Comparison of ENCODE assay signal across 9 mouse cellular contexts in genomic region chr6:122393231-122393881, GRCm38 (mm10). TPM values are rescaled to one million over a fixed set of nuclear protein-coding genes. Genes with fewer than 3 reads are reported as not detected.
DNase-seq lines count a peak whose midpoint lies in the region; ATAC-seq and TF ChIP-seq lines count a peak whose summit lies in the region.
"Had no signal": no experiment of that assay in that cellular context is flagged by ENCODE, and none has a peak within 500 bp of the region (broad histone marks: within the 10 kb centered on the region; RNA-seq: fewer than 3 reads in every experiment).

No protein-coding gene starts in this region.

- H3K4me1 ChIP-seq in heart, embryonic 15.5 days (replicated peaks) = peaks cover 29% of the 10 kb centered on the region
- H3K4me1 ChIP-seq in E14TG2a.4 (replicated peaks; ENCODE audit: low read depth, low read length) = peaks cover 37% of the 10 kb centered on the region

- 25% methylated on average over 19 of the region's 19 CpGs for WGBS in heart, embryonic 15.5 days

- no peak for TF ChIP-seq CTCF in E14TG2a.4 (conservative IDR thresholded peaks at IDR 0.05; ENCODE audit: low read length)

- ATAC-seq in heart, embryonic 15.5 days (replicated peaks; ENCODE audit: insufficient number of reproducible peaks, insufficient read depth, low FRiP score, low read depth) = peak; percentile 86

- no peaks in the 10 kb centered on the region for H3K27me3 ChIP-seq in heart, embryonic 15.5 days
- H3K27me3 ChIP-seq in E14TG2a.4 (ENCODE audit: insufficient read depth, low read length) = peaks cover 14% of the 10 kb centered on the region

- H3K9me3 ChIP-seq in heart, embryonic 15.5 days (replicated peaks) = no peaks in the 10 kb centered on the region
- H3K9me3 ChIP-seq in E14TG2a.4 (ENCODE audit: low read length) = 0 out of 2 replicates have a peak, but pooled peaks cover 6% of the 10 kb centered on the region

- no peak for DNase-seq in heart, adult 11 months
- peak; percentile 77 for DNase-seq in c-Kit-positive CD71-positive TER-119-positive erythroid progenitor cells, embryonic 14.5 days (ENCODE audit: low spot score)
- peak; percentile 84 for DNase-seq in liver
- DNase-seq in frontal cortex, postnatal 14 days (ENCODE audit: low spot score in 2 of 2) = no peak
- no peak for DNase-seq in right cerebral cortex, postnatal 14 days
- DNase-seq in layer of hippocampus, adult 8-10 months (ENCODE audit: low spot score in 2 of 2) = no peak
- DNase-seq: thymus, adult 18-20 months had no signal

- peak overlapping the region; percentile 43 for H3K4me2 ChIP-seq in heart, embryonic 15.5 days

- H3K9ac ChIP-seq in heart, embryonic 15.5 days = no peak overlapping the region

- H3K27ac ChIP-seq in heart, embryonic 15.5 days = peak overlapping the region; percentile 60

- no peak overlapping the region for H3K4me3 ChIP-seq in heart, embryonic 15.5 days
- H3K4me3 ChIP-seq in E14TG2a.4 (replicated peaks; ENCODE audit: low read length) = peak overlapping the region; percentile 56

- H3K36me3 ChIP-seq in heart, embryonic 15.5 days = no peaks in the 10 kb centered on the region
- H3K36me3 ChIP-seq in E14TG2a.4 (ENCODE audit: insufficient read depth, low read length) = peaks cover 5% of the 10 kb centered on the region; the same call in 1 of the 2 replicates

RNA-seq across cellular contexts. Expression of gene Phc1, which starts 53.0 kb away (rescaled TPM):
- 8.5 and 11.5 TPM in 2 replicates for polyA plus RNA-seq in heart, embryonic 15.5 days (2015; fragmentation: Nextera tagmentation; extraction: Ambion mirVana)
- 10 to 100 TPM; 48.8 to 66.7 (median 61.3) TPM for total RNA-seq in layer of hippocampus, adult 8-10 months (2022)

Comparison
In these comparisons a context has a peak if more than half of its experiments do, and no peak if none do; other contexts are left out.
1. DNase-seq: peak in c-Kit-positive CD71-positive TER-119-positive erythroid progenitor cells, embryonic 14.5 days (single experiment) and liver (single experiment); none in heart, adult 11 months (single experiment), frontal cortex, postnatal 14 days (0 of 2), right cerebral cortex, postnatal 14 days (single experiment) and layer of hippocampus, adult 8-10 months (0 of 2).